Mouse (Mus musculus) neural tube, embryonic 13.5 days (tissue): Measurements from ENCODE around the gene Pknox2. TPM values are rescaled to one million over a fixed set of nuclear protein-coding genes. Genes with fewer than 3 reads are reported as not detected.

ENCODE experiments used
- ATAC-seq: fragments of 200-750 bp; cut with Nextera tagmentation; 2 replicates; pipeline ENCODE4 v1.8.0; 2017; ENCODE audit warnings: low read depth, mild to moderate bottlenecking, moderate TSS enrichment, moderate library complexity
- H3K27ac ChIP-seq: fragments of 300-500 bp; sonication (generic); replicated peaks from 2 replicates; pipeline ENCODE4 v1.5.1; 2015; ENCODE audit warnings: moderate library complexity, mild to moderate bottlenecking, inconsistent platforms
- H3K27me3 ChIP-seq: fragments of 300-500 bp; sonication (generic); 2 replicates; pipeline ENCODE4 v1.6.1; 2015; ENCODE audit warnings: mild to moderate bottlenecking, inconsistent platforms
- H3K36me3 ChIP-seq: fragments of 300-500 bp; sonication (generic); 2 replicates; pipeline ENCODE4 v1.6.1; 2015; ENCODE audit warnings: mild to moderate bottlenecking, inconsistent platforms
- H3K4me1 ChIP-seq: fragments of 300-500 bp; sonication (generic); replicated peaks from 2 replicates; pipeline ENCODE4 v1.6.1; 2015; ENCODE audit warnings: inconsistent platforms
- H3K4me2 ChIP-seq: fragments of 300-500 bp; sonication (generic); 2 replicates; pipeline ENCODE4 v1.6.1; 2015; ENCODE audit warnings: inconsistent platforms, mild to moderate bottlenecking, moderate library complexity
- H3K4me3 ChIP-seq: fragments of 300-500 bp; sonication (generic); 2 replicates; pipeline ENCODE4 v1.5.1; 2015; ENCODE audit warnings: mild to moderate bottlenecking, inconsistent platforms
- H3K9ac ChIP-seq: fragments of 300-500 bp; sonication (generic); 2 replicates; pipeline ENCODE4 v1.6.1; 2015; ENCODE audit warnings: moderate library complexity, mild to moderate bottlenecking, inconsistent platforms
- H3K9me3 ChIP-seq: fragments of 300-500 bp; sonication (generic); 2 replicates; pipeline ENCODE4 v1.6.1; 2016; ENCODE audit warnings: inconsistent platforms
- WGBS: fragments of 180-500 bp; shearing (Covaris S2); methylation state at CpG from one replicate; pipeline ENCODE4 v1.1.7; 2015; 5-methylcytosine and 5-hydroxymethylcytosine counted together
- polyA plus RNA-seq: library from polyadenylated mRNA; unstranded; fragments of >200 nt; fragmentation: Nextera tagmentation; extraction: Ambion mirVana; gene quantifications from 2 replicates; pipeline ENCODE4 v1.2.1, GENCODE M21; 2015

The Pknox2 gene
- polyA plus RNA-seq, 1 experiment from 2014 or later, result 59.2 TPM

GRCm38 (mm10) chr9:37001935-37002535 lies 145.2 kb downstream of the Pknox2 start:
- peak; percentile 79 for ATAC-seq
- 0 out of 2 replicates have a peak overlapping the region, but pooled peaks have one; percentile 54 for H3K9ac ChIP-seq

DNA sequence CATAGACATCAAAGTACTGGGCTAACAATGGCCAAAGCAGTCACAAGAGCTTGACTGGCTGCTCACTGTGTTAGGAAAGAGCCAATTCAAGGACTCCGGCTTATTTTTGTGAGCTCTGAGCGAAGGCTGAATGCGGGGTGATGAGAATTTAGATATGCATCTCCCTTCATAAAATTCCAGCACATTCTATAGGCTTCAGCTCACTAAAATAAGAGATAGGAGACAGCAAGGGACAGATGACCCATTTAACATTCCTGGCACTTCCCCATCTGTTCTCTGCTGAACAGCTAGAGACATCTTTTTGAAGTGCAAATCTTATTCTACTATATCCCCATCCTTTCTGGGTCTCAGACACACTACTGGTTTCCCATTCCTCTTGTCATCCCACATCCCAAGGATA lies 147.8 kb downstream of the Pknox2 start:
- Histone ChIP-seq H3K9ac (no peak overlapping the region), H3K4me1 (peaks cover 43% of the 10 kb centered on the region), H3K27ac (no peak overlapping the region), H3K36me3 (peaks cover 7% of the 10 kb centered on the region), H3K4me2 (no peak overlapping the region), H3K4me3 (no peak overlapping the region), H3K27me3 (no peaks in the 10 kb centered on the region), H3K9me3 (no peaks in the 10 kb centered on the region)
- 86% methylated on average over 3 of the region's 3 CpGs for WGBS
- ATAC-seq, result no peak

More at GRCm38 (mm10) chr9:37001935-37002535, 145.2 kb downstream of the Pknox2 start:
- no peaks in the 10 kb centered on the region for H3K27me3 ChIP-seq
- WGBS, result 16% methylated on average over 7 of the region's 7 CpGs
- no peak overlapping the region for H3K4me3 ChIP-seq
- H3K9me3 ChIP-seq, result no peaks in the 10 kb centered on the region
- H3K27ac ChIP-seq, result peak overlapping the region; percentile 86
- H3K36me3 ChIP-seq, result peaks cover 3% of the 10 kb centered on the region; the same call in 1 of the 2 replicates
- H3K4me1 ChIP-seq, result peaks cover 64% of the 10 kb centered on the region
- H3K4me2 ChIP-seq, result no peak overlapping the region; the same call in 1 of the 2 replicates

GRCm38 (mm10) chr9:36990626-36991368 lies 156.4 kb downstream of the Pknox2 start:
- ATAC-seq, result no peak
- Histone ChIP-seq H3K27ac (peak overlapping the region; percentile 61), H3K9ac (peak overlapping the region; percentile 50), H3K9me3 (no peaks in the 10 kb centered on the region), H3K4me1 (peaks cover 39% of the 10 kb centered on the region), H3K36me3 (0 out of 2 replicates have a peak, but pooled peaks cover under 1% of the 10 kb centered on the region), H3K4me3 (no peak overlapping the region), H3K27me3 (no peaks in the 10 kb centered on the region), H3K4me2 (no peak overlapping the region)
- 61% methylated on average over 13 of the region's 13 CpGs for WGBS

DNA sequence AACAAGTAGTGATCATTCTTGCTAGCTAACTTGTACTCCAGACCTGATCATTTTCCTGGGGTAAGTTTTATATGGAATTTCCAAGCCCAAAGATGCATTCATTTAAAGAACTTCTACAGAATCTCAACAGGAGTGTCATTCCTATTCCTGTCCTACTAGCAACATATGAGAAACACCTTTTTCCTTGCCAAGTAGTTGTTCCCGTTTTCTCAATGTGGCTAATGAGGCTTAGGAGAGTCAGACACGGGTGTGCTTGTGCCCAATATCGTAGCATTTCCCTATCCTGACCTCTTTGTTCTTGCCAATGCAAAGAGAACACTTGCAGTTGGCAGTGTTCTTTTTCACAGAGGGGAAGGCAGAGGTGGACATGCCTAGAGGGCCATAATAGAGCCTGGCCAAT lies 157.2 kb downstream of the Pknox2 start:
- Histone ChIP-seq H3K9me3 (no peaks in the 10 kb centered on the region), H3K4me1 (peaks cover 45% of the 10 kb centered on the region), H3K36me3 (no peaks in the 10 kb centered on the region), H3K4me3 (no peak overlapping the region), H3K27me3 (no peaks in the 10 kb centered on the region), H3K4me2 (no peak overlapping the region), H3K27ac (peak overlapping the region; percentile 61; the same call in 1 of the 2 replicates), H3K9ac (no peak overlapping the region)
- ATAC-seq, result no peak
- 90% methylated on average over 3 of the region's 3 CpGs for WGBS

DNA sequence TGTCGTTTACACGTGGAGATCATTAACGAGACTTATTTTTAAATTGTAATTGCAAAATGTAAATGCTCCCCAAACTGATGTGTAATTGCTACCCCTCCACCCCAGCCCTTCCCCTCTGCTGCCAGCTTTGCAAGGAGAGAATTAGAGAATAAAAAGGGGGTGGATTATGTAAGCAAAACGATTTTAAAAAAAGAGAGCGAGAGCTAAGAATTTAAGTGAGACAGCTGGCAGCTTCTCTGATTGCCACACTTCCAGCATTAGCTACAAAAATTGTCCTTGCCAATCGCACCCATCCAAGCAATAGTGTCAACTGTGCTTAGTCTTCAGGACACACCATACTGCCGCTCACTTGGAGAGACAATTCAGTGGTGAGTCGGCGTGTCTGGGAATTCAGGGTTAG lies 162.0 kb downstream of the Pknox2 start:
- Histone ChIP-seq H3K27ac (0 out of 2 replicates have a peak overlapping the region, but pooled peaks have one; percentile 13), H3K4me3 (no peak overlapping the region), H3K36me3 (no peaks in the 10 kb centered on the region), H3K9ac (no peak overlapping the region), H3K9me3 (no peaks in the 10 kb centered on the region), H3K4me2 (no peak overlapping the region), H3K27me3 (no peaks in the 10 kb centered on the region), H3K4me1 (peaks cover 23% of the 10 kb centered on the region; the same call in 1 of the 2 replicates)
- ATAC-seq, result no peak
- WGBS, result 74% methylated on average over 9 of the region's 9 CpGs

DNA sequence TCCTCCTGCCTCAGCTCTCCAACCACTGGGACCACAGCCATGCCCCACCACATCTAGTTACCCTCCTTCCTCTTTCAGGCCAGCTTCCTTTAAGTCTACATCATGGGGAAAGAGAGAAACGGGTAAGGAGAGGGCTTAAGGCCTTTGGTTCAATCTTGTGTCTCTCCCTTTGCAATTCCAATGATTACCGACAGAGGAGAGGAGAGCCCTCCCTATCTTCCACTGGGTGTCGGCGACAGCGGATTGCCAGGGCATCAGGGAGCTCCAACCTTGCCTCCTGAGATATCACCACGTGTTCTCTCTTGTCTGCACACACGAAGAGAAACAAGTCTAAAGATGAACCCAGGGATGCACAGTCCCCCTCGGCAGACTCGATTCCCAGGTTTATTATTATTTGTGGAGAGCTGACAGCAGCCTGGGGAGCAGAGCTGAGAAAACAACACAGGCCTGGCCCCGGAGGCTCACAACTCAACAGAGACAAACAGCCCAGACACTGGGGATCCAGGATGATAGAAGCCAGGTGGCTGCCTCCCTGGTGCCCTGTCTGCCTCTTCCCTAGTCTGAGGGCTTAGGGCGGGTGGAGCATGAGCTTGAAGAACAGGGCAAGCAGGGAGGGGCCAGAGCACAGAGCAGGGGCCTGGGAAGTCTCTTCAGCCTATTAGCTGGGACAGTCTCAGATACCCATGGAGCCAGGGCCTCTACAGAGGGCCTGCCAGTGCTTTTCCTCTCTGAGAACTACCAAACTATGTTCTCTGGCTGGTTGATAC lies 170.4 kb downstream of the Pknox2 start:
- Histone ChIP-seq H3K4me3 (no peak overlapping the region), H3K27me3 (no peaks in the 10 kb centered on the region), H3K4me2 (no peak overlapping the region), H3K36me3 (no peaks in the 10 kb centered on the region), H3K9ac (no peak overlapping the region), H3K9me3 (no peaks in the 10 kb centered on the region), H3K27ac (no peak overlapping the region), H3K4me1 (peaks cover 56% of the 10 kb centered on the region)
- ATAC-seq, result no peak
- WGBS, result 42% methylated on average over 11 of the region's 11 CpGs

GRCm38 (mm10) chr9:36973486-36974227 lies 173.6 kb downstream of the Pknox2 start:
- WGBS, result 53% methylated on average over 11 of the region's 11 CpGs
- Histone ChIP-seq H3K9me3 (no peaks in the 10 kb centered on the region), H3K27ac (no peak overlapping the region), H3K4me3 (no peak overlapping the region), H3K4me1 (peaks cover 63% of the 10 kb centered on the region), H3K9ac (no peak overlapping the region), H3K4me2 (no peak overlapping the region), H3K27me3 (no peaks in the 10 kb centered on the region), H3K36me3 (no peaks in the 10 kb centered on the region)
- no peak for ATAC-seq

DNA sequence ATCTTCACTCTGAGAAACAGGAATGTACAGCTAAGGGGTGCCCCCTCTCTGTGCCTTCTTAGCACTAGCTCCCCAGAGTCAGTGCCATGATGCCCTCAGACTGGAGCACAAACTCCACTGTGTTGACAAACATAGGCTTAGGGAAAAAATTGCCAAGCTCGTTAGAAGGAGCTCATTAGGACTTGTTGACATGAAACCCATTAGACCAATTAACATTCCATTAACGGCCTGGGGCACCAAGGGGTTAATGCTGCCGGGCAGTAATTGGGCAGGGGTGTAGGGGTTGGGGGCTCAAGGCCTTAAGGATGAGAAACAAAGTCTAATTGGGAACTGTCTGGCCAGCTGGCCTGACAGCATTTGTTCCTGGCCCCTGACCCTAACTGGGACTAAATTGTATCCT lies 175.1 kb downstream of the Pknox2 start:
- 30% methylated on average over 3 of the region's 3 CpGs for WGBS
- H3K27ac ChIP-seq, result no peak overlapping the region
- peaks cover 3% of the 10 kb centered on the region; the same call in 1 of the 2 replicates for H3K36me3 ChIP-seq
- H3K9ac ChIP-seq, result no peak overlapping the region
- H3K27me3 ChIP-seq, result no peaks in the 10 kb centered on the region
- peaks cover 73% of the 10 kb centered on the region for H3K4me1 ChIP-seq
- H3K4me2 ChIP-seq, result no peak overlapping the region
- no peak for ATAC-seq
- H3K9me3 ChIP-seq, result no peaks in the 10 kb centered on the region
- H3K4me3 ChIP-seq, result no peak overlapping the region

DNA sequence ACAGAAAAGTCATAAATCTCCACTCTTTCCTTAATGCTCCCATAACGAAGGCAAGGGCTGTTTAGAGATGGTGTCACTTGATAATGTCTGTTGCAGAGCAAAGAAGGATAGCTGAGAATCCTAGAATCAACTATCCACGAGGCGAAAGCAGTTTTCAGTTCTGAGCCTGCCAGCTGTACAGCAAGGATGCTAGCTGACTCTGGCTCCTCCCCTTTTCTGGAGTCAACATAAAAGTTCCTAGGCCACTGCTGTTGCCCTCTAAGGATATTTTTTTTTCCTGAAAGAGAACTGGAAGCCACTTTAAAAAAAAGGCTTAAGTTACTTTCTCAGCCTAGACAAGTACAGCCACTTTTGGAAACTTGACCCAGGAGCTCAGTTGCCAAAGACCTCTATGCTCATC lies 176.1 kb downstream of the Pknox2 start:
- H3K4me1 ChIP-seq, result peaks cover 73% of the 10 kb centered on the region
- H3K9ac ChIP-seq, result no peak overlapping the region
- H3K27ac ChIP-seq, result no peak overlapping the region
- 36% methylated on average over 3 of the region's 3 CpGs for WGBS
- H3K4me3 ChIP-seq, result no peak overlapping the region
- no peaks in the 10 kb centered on the region for H3K9me3 ChIP-seq
- no peaks in the 10 kb centered on the region for H3K27me3 ChIP-seq
- peaks cover 3% of the 10 kb centered on the region; the same call in 1 of the 2 replicates for H3K36me3 ChIP-seq
- no peak overlapping the region for H3K4me2 ChIP-seq
- ATAC-seq, result no peak

GRCm38 (mm10) chr9:36970651-36971050 lies 176.6 kb downstream of the Pknox2 start:
- no peak overlapping the region for H3K9ac ChIP-seq
- H3K9me3 ChIP-seq, result no peaks in the 10 kb centered on the region
- no peak for ATAC-seq
- no peak overlapping the region for H3K4me3 ChIP-seq
- H3K4me1 ChIP-seq, result peaks cover 69% of the 10 kb centered on the region
- no peak overlapping the region for H3K4me2 ChIP-seq
- H3K27me3 ChIP-seq, result no peaks in the 10 kb centered on the region
- H3K27ac ChIP-seq, result no peak overlapping the region
- 18% methylated on average over 5 of the region's 5 CpGs for WGBS
- peaks cover 3% of the 10 kb centered on the region; the same call in 1 of the 2 replicates for H3K36me3 ChIP-seq

DNA sequence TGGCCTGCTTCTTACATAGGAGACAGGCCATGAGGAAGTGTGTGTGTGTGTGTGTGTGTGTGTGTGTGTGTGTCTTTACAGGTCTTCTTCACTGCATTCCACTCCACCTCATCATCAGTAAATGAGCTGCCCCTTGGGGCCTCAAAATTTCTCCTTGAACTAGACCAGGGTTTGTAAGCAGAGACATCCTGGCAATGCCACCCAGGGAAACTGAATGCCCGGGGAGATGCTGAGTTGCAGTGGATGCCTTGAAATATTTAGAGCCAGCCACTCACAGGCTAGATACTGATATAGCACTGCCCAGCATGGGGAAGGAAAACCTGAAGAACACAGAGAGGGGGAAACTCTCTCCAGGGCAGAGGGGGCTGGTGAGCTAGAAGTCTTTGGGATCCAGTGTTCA lies 178.1 kb downstream of the Pknox2 start:
- Histone ChIP-seq H3K36me3 (peaks cover 3% of the 10 kb centered on the region; the same call in 1 of the 2 replicates), H3K4me2 (no peak overlapping the region), H3K9me3 (no peaks in the 10 kb centered on the region), H3K27me3 (no peaks in the 10 kb centered on the region), H3K9ac (no peak overlapping the region), H3K4me1 (peaks cover 66% of the 10 kb centered on the region), H3K4me3 (no peak overlapping the region), H3K27ac (no peak overlapping the region)
- WGBS, result 93% methylated on average over 1 of the region's 1 CpGs
- ATAC-seq, result no peak
